Mouse (Mus musculus): ENCODE results near the gene Efemp2.

Efemp2 gene

GRCm38 (mm10) chr19:5473720-5474119 is at the start of gene Efemp2:
Efemp2 (plus strand) TSS chr19:5473954.
- peak; percentile 42 to 43 for DNase-seq

- peak; percentile 72 to 74 for DNase-seq
Observed at GRCm38 (mm10) chr19:5424092-5424781, 49.5 kb upstream of the Efemp2 start.

- peak; percentile 90 to 95 for DNase-seq
Observed at GRCm38 (mm10) chr19:5424782-5425741, 48.7 kb upstream of the Efemp2 start, which contains the start of the genes Drap1 and AI837181. Drap1 (minus strand) TSS chr19:5424979. AI837181 (plus strand) TSS chr19:5425144.

- DNase-seq: no peak
Observed at GRCm38 (mm10) chr19:5425906-5426565, 47.7 kb upstream of the Efemp2 start.

- DNase-seq: no peak
Observed at GRCm38 (mm10) chr19:5426640-5427290, 47.0 kb upstream of the Efemp2 start.

GRCm38 (mm10) chr19:5428083-5428482 is 45.7 kb upstream of the Efemp2 start:
- DNase-seq: peak in 1 of 2 experiments; percentile 26

GRCm38 (mm10) chr19:5429219-5429618 is 44.5 kb upstream of the Efemp2 start:
- DNase-seq: no peak

- DNase-seq: no peak
Observed at GRCm38 (mm10) chr19:5429806-5430205, 43.9 kb upstream of the Efemp2 start.

GRCm38 (mm10) chr19:5430408-5430807 is 43.3 kb upstream of the Efemp2 start:
- DNase-seq: no peak

GRCm38 (mm10) chr19:5431911-5432464 is 41.8 kb upstream of the Efemp2 start:
- no peak for DNase-seq

- peak in 1 of 2 experiments; percentile 46 for DNase-seq
Observed at GRCm38 (mm10) chr19:5432992-5433852, 40.5 kb upstream of the Efemp2 start.

GRCm38 (mm10) chr19:5433951-5434350 is 39.8 kb upstream of the Efemp2 start:
- no peak for DNase-seq

GRCm38 (mm10) chr19:5444371-5444908 is 29.3 kb upstream of the Efemp2 start:
- no peak for DNase-seq

GRCm38 (mm10) chr19:5444954-5445353 is 28.8 kb upstream of the Efemp2 start:
- no peak for DNase-seq

- DNase-seq: no peak
Observed at GRCm38 (mm10) chr19:5445747-5446146, 28.0 kb upstream of the Efemp2 start.

- peak; percentile 66 to 80 for DNase-seq
Observed at GRCm38 (mm10) chr19:5447515-5448353, 26.0 kb upstream of the Efemp2 start, which contains the start of gene Fosl1. Fosl1 (plus strand) TSS chr19:5447547.

- DNase-seq: no peak
Observed at GRCm38 (mm10) chr19:5448354-5449150, 25.2 kb upstream of the Efemp2 start.

- DNase-seq: no peak
Observed at GRCm38 (mm10) chr19:5449673-5450072, 24.1 kb upstream of the Efemp2 start.

GRCm38 (mm10) chr19:5451766-5452165 is 22.0 kb upstream of the Efemp2 start:
- no peak for DNase-seq

Measured in spleen, adult 18-20 months (tissue).